Mouse (Mus musculus): Measurements from ENCODE around the gene Eif5a2. TPM values are rescaled to one million over a fixed set of nuclear protein-coding genes. Genes with fewer than 3 reads are reported as not detected.

Eif5a2 gene
- polyA plus RNA-seq, 1 experiment, result 0.48 TPM

- Histone ChIP-seq H3K36me3 (ENCODE audit: control insufficient read depth, insufficient read depth) (no peaks in the 10 kb centered on the region), H3K79me2 (ENCODE audit: control insufficient read depth, insufficient read depth) (no peaks in the 10 kb centered on the region), H3K4me2 (ENCODE audit: low read depth) (no peak overlapping the region), H3K4me3 (no peak overlapping the region), H3ac (ENCODE audit: control insufficient read depth, insufficient read length) (no peak overlapping the region), H3K27me3 (ENCODE audit: control insufficient read depth, insufficient read depth, insufficient read length) (no peaks in the 10 kb centered on the region)
- TF ChIP-seq USF1 (IDR thresholded peaks at IDR 0.05; ENCODE audit: low read depth), result no peak
- TF ChIP-seq MYOG (IDR thresholded peaks at IDR 0.05; ENCODE audit: control insufficient read depth in 1 of 3, insufficient read depth in 1 of 3, insufficient read length in 2 of 3, low read depth in 2 of 3), result no peak
- no peak for TF ChIP-seq REST (IDR thresholded peaks at IDR 0.05; ENCODE audit: insufficient read depth, insufficient read length)
- no peak for TF ChIP-seq POLR2A (IDR thresholded peaks at IDR 0.05; ENCODE audit: insufficient read length, low read depth)
- TF ChIP-seq TCF3 (IDR thresholded peaks at IDR 0.05; ENCODE audit: insufficient read length, low read depth), result no peak
- no peak for TF ChIP-seq E2F4 (IDR thresholded peaks at IDR 0.05; ENCODE audit: insufficient read depth)
Observed at GRCm38 (mm10) chr3:28794835-28795234, 13.8 kb downstream of the Eif5a2 start.

GRCm38 (mm10) chr3:28805301-28806097 is 24.4 kb downstream of the Eif5a2 start, which contains the start of gene Rpl22l1:
Gene Rpl22l1, plus strand, starts transcription at chr3:28805436.
- H3K4me3 ChIP-seq, result peak within 1 kb of the TSS; percentile 90
- no peaks in the 10 kb centered on the region for H3K27me3 ChIP-seq (ENCODE audit: control insufficient read depth, insufficient read depth, insufficient read length)
- H3K79me2 ChIP-seq (ENCODE audit: control insufficient read depth, insufficient read depth), result peaks cover 22% of the 10 kb centered on the region
- H3K36me3 ChIP-seq (ENCODE audit: control insufficient read depth, insufficient read depth), result peaks cover 25% of the 10 kb centered on the region
- peak within 1 kb of the TSS; percentile 79 for H3K4me2 ChIP-seq (ENCODE audit: low read depth)
- H3ac ChIP-seq (ENCODE audit: control insufficient read depth, insufficient read length), result peak within 1 kb of the TSS; percentile 97
- peak in 1 of 3 experiments; percentile 6 for TF ChIP-seq MYOG (IDR thresholded peaks at IDR 0.05; ENCODE audit: control insufficient read depth in 1 of 3, insufficient read depth in 1 of 3, insufficient read length in 2 of 3, low read depth in 2 of 3)
- no peak for TF ChIP-seq CEBPB (IDR thresholded peaks at IDR 0.05; ENCODE audit: insufficient read depth, poor library complexity, severe bottlenecking)
- no peak for TF ChIP-seq USF1 (IDR thresholded peaks at IDR 0.05; ENCODE audit: low read depth)
- no peak for TF ChIP-seq SRF (IDR thresholded peaks at IDR 0.05; ENCODE audit: control insufficient read depth, insufficient read length, low read depth)
- no peak for TF ChIP-seq TCF3 (IDR thresholded peaks at IDR 0.05; ENCODE audit: insufficient read length, low read depth)
- no peak for TF ChIP-seq TCF12 (IDR thresholded peaks at IDR 0.05; ENCODE audit: insufficient read depth, poor library complexity, severe bottlenecking)
- no peak for TF ChIP-seq E2F4 (IDR thresholded peaks at IDR 0.05; ENCODE audit: insufficient read depth)
- peak; percentile 97 for TF ChIP-seq POLR2A (IDR thresholded peaks at IDR 0.05; ENCODE audit: insufficient read length, low read depth)
- peak; percentile 96 for TF ChIP-seq POLR2AphosphoS2 (IDR thresholded peaks at IDR 0.05; ENCODE audit: insufficient read length, low read depth)
- no peak for TF ChIP-seq MYOD1 (IDR thresholded peaks at IDR 0.05; ENCODE audit: control insufficient read depth in 1 of 3, insufficient read length in 2 of 3, low read depth in 2 of 3)
- no peak for TF ChIP-seq MAX (IDR thresholded peaks at IDR 0.05; ENCODE audit: low read depth)
- TF ChIP-seq REST (IDR thresholded peaks at IDR 0.05; ENCODE audit: insufficient read depth, insufficient read length), result no peak

- peaks cover 25% of the 10 kb centered on the region for H3K36me3 ChIP-seq (ENCODE audit: control insufficient read depth, insufficient read depth)
- H3K27me3 ChIP-seq (ENCODE audit: control insufficient read depth, insufficient read depth, insufficient read length), result no peaks in the 10 kb centered on the region
- no peak overlapping the region for H3K4me2 ChIP-seq (ENCODE audit: low read depth)
- H3K79me2 ChIP-seq (ENCODE audit: control insufficient read depth, insufficient read depth), result peaks cover 22% of the 10 kb centered on the region
- no peak overlapping the region for H3ac ChIP-seq (ENCODE audit: control insufficient read depth, insufficient read length)
- H3K4me3 ChIP-seq, result no peak overlapping the region
- TF ChIP-seq CEBPB (IDR thresholded peaks at IDR 0.05; ENCODE audit: insufficient read depth, poor library complexity, severe bottlenecking), result no peak
- TF ChIP-seq MYOD1 (IDR thresholded peaks at IDR 0.05; ENCODE audit: control insufficient read depth in 1 of 3, insufficient read length in 2 of 3, low read depth in 2 of 3), result no peak
- no peak for TF ChIP-seq TCF12 (IDR thresholded peaks at IDR 0.05; ENCODE audit: insufficient read depth, poor library complexity, severe bottlenecking)
- TF ChIP-seq USF1 (IDR thresholded peaks at IDR 0.05; ENCODE audit: low read depth), result no peak
- TF ChIP-seq POLR2AphosphoS2 (IDR thresholded peaks at IDR 0.05; ENCODE audit: insufficient read length, low read depth), result no peak
- TF ChIP-seq POLR2A (IDR thresholded peaks at IDR 0.05; ENCODE audit: insufficient read length, low read depth), result no peak
- no peak for TF ChIP-seq MAX (IDR thresholded peaks at IDR 0.05; ENCODE audit: low read depth)
- TF ChIP-seq SRF (IDR thresholded peaks at IDR 0.05; ENCODE audit: control insufficient read depth, insufficient read length, low read depth), result no peak
- no peak for TF ChIP-seq E2F4 (IDR thresholded peaks at IDR 0.05; ENCODE audit: insufficient read depth)
- TF ChIP-seq MYOG (IDR thresholded peaks at IDR 0.05; ENCODE audit: control insufficient read depth in 1 of 3, insufficient read depth in 1 of 3, insufficient read length in 2 of 3, low read depth in 2 of 3), result no peak
- TF ChIP-seq TCF3 (IDR thresholded peaks at IDR 0.05; ENCODE audit: insufficient read length, low read depth), result no peak
- no peak for TF ChIP-seq REST (IDR thresholded peaks at IDR 0.05; ENCODE audit: insufficient read depth, insufficient read length)
Observed at GRCm38 (mm10) chr3:28808039-28808643, 27.1 kb downstream of the Eif5a2 start.

DNA sequence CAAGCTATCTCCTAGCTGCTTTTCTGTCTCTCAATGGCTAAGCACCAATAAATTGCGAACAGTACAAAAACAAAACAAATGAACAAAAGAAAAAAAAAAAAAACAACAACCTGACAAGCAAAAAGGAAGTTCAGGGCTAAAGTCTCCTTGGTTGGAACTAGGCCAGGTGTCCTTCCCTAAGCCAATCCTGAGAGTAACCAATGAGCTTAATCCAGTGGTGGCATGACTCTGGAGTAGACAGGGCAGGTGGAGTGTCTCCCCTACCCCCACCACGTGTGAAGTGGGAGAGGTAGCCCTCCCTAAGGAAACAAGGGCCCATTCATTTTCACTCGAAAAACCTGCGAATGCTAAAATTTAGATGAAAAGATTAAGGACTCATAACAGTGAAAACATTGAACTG is 30.4 kb downstream of the Eif5a2 start:
- H3ac ChIP-seq (ENCODE audit: control insufficient read depth, insufficient read length), result no peak overlapping the region
- no peak for TF ChIP-seq MYOD1 (IDR thresholded peaks at IDR 0.05; ENCODE audit: control insufficient read depth in 1 of 3, insufficient read length in 2 of 3, low read depth in 2 of 3)
- TF ChIP-seq POLR2A (IDR thresholded peaks at IDR 0.05; ENCODE audit: insufficient read length, low read depth), result no peak
- no peak for TF ChIP-seq SRF (IDR thresholded peaks at IDR 0.05; ENCODE audit: control insufficient read depth, insufficient read length, low read depth)
- no peak for TF ChIP-seq TCF3 (IDR thresholded peaks at IDR 0.05; ENCODE audit: insufficient read length, low read depth)
- no peak for TF ChIP-seq POLR2AphosphoS2 (IDR thresholded peaks at IDR 0.05; ENCODE audit: insufficient read length, low read depth)
- no peak for TF ChIP-seq REST (IDR thresholded peaks at IDR 0.05; ENCODE audit: insufficient read depth, insufficient read length)
- no peak for TF ChIP-seq TCF12 (IDR thresholded peaks at IDR 0.05; ENCODE audit: insufficient read depth, poor library complexity, severe bottlenecking)
- no peak for TF ChIP-seq MAX (IDR thresholded peaks at IDR 0.05; ENCODE audit: low read depth)
- TF ChIP-seq E2F4 (IDR thresholded peaks at IDR 0.05; ENCODE audit: insufficient read depth), result no peak
- TF ChIP-seq MYOG (IDR thresholded peaks at IDR 0.05; ENCODE audit: control insufficient read depth in 1 of 3, insufficient read depth in 1 of 3, insufficient read length in 2 of 3, low read depth in 2 of 3), result no peak
- no peak for TF ChIP-seq CEBPB (IDR thresholded peaks at IDR 0.05; ENCODE audit: insufficient read depth, poor library complexity, severe bottlenecking)
- no peak for TF ChIP-seq USF1 (IDR thresholded peaks at IDR 0.05; ENCODE audit: low read depth)

More for the DNA sequence above, 30.4 kb downstream of the Eif5a2 start:
- H3K79me2 ChIP-seq (ENCODE audit: control insufficient read depth, insufficient read depth), result peaks cover 11% of the 10 kb centered on the region
- H3K4me2 ChIP-seq (ENCODE audit: low read depth), result no peak overlapping the region
- H3K36me3 ChIP-seq (ENCODE audit: control insufficient read depth, insufficient read depth), result peaks cover 24% of the 10 kb centered on the region
- H3K4me3 ChIP-seq, result no peak overlapping the region
- H3K27me3 ChIP-seq (ENCODE audit: control insufficient read depth, insufficient read depth, insufficient read length), result no peaks in the 10 kb centered on the region

All from myocyte (in vitro differentiated cells).